Mouse (Mus musculus): ENCODE measurements at regions not wholly inside any gene's neighbourhood (a gene's known extent, or its start where the extent isn't known, plus 50 kb on each side); places are given as distances from the start of the nearest gene placed in this dataset.
"Not testable (repeated sequence)": the region's sequence is repeated elsewhere in the genome, so short reads cannot be mapped to it uniquely, and the experiment has no call there.

- DNase-seq = no peak
- intact Hi-C loops (cut with DNase I) = no loop called here
Measured at GRCm38 (mm10) chr16:73200991-73201390, 892.9 kb downstream of the Robo1 start.

- no peak for DNase-seq
- intact Hi-C loops (cut with DNase I) = no loop called here
Measured at GRCm38 (mm10) chr16:73182776-73183175, 874.7 kb downstream of the Robo1 start.

GRCm38 (mm10) chr16:73182258-73182657, 874.2 kb downstream of the Robo1 start:
- intact Hi-C loops (cut with DNase I) = no loop called here
- no peak for DNase-seq

GRCm38 (mm10) chr16:73155447-73155846, 847.3 kb downstream of the Robo1 start:
- intact Hi-C loops (cut with DNase I) = no loop called here

GRCm38 (mm10) chr16:73127927-73128326, 819.8 kb downstream of the Robo1 start:
- DNase-seq = not testable (repeated sequence)

More at GRCm38 (mm10) chr16:73155447-73155846, 847.3 kb downstream of the Robo1 start:
- DNase-seq = no peak

GRCm38 (mm10) chr16:73120568-73120967, 812.5 kb downstream of the Robo1 start:
- intact Hi-C loops (cut with DNase I) = no loop called here
- DNase-seq = no peak

More at GRCm38 (mm10) chr16:73127927-73128326, 819.8 kb downstream of the Robo1 start:
- intact Hi-C loops (cut with DNase I) = not testable (repeated sequence)

- intact Hi-C loops (cut with DNase I) = no loop called here
- DNase-seq = no peak
Measured at GRCm38 (mm10) chr16:73117338-73117737, 809.2 kb downstream of the Robo1 start.

- intact Hi-C loops (cut with DNase I) = no loop called here
- DNase-seq = no peak
Measured at GRCm38 (mm10) chr16:73108021-73108452, 799.9 kb downstream of the Robo1 start.

GRCm38 (mm10) chr16:73107608-73108007, 799.5 kb downstream of the Robo1 start:
- intact Hi-C loops (cut with DNase I) = no loop called here
- DNase-seq = no peak

- intact Hi-C loops (cut with DNase I) = no loop called here
Measured at GRCm38 (mm10) chr16:73105496-73105895, 797.4 kb downstream of the Robo1 start.

GRCm38 (mm10) chr16:73100273-73100672, 792.2 kb downstream of the Robo1 start:
- DNase-seq = no peak
- intact Hi-C loops (cut with DNase I) = no loop called here

More at GRCm38 (mm10) chr16:73105496-73105895, 797.4 kb downstream of the Robo1 start:
- peak in 1 of 2 experiments; percentile 3 for DNase-seq

GRCm38 (mm10) chr16:73098760-73099159, 790.7 kb downstream of the Robo1 start:
- DNase-seq = peak in 1 of 2 experiments; percentile 38
- intact Hi-C loops (cut with DNase I) = loop anchor here (2.0 kb wide), 1 partner anchor 1314 kb away; no protein-coding TSS in a partner anchor

- no peak for DNase-seq
- intact Hi-C loops (cut with DNase I) = no loop called here
Measured at GRCm38 (mm10) chr16:73097176-73097575, 789.1 kb downstream of the Robo1 start.

GRCm38 (mm10) chr16:73096091-73097083, 788.3 kb downstream of the Robo1 start:
- intact Hi-C loops (cut with DNase I) = no loop called here
- DNase-seq = no peak

All from heart, postnatal 10 days (tissue).